Mouse (Mus musculus) CH12.LX (cell line): Measurements from ENCODE around the gene Smg6. TPM values are rescaled to one million over a fixed set of nuclear protein-coding genes. Genes with fewer than 3 reads are reported as not detected.

Experiments
- DNase-seq: peaks from one replicate; pipeline ENCODE4 v3.0.0-alpha.2; 2013; ENCODE audit errors: extremely low read depth
- H3K27ac ChIP-seq: 2 replicates; pipeline ENCODE4 v1.5.1; 2012; ENCODE audit warnings: low read depth, mild to moderate bottlenecking, control low read depth, moderate library complexity; ENCODE audit not compliant: insufficient read depth
- H3K27me3 ChIP-seq: replicated peaks from 2 replicates; pipeline ENCODE3; 2012; ENCODE audit warnings: inconsistent platforms
- H3K36me3 ChIP-seq, 2 experiments: replicated peaks in 1 of 2; 2 replicates each; pipeline versions ENCODE3 to v1.6.1; 2012; ENCODE audit warnings: inconsistent platforms in 1 of 2, low read length in 1 of 2, mild to moderate bottlenecking in 1 of 2, mixed read lengths in 1 of 2, moderate library complexity in 1 of 2; ENCODE audit not compliant: control insufficient read depth in 1 of 2, insufficient read depth in 1 of 2
- H3K4me1 ChIP-seq, 2 experiments: 2 replicates each; pipeline ENCODE4 v1.6.1; 2012; ENCODE audit warnings: inconsistent platforms in 1 of 2, moderate library complexity in 1 of 2; ENCODE audit not compliant: insufficient read depth in 2 of 2, control insufficient read depth in 1 of 2
- H3K4me2 ChIP-seq: 2 replicates; pipeline ENCODE4 v1.6.1; 2012; ENCODE audit warnings: low read depth, mild to moderate bottlenecking, control low read depth; ENCODE audit not compliant: poor library complexity, insufficient read depth, severe bottlenecking
- H3K4me3 ChIP-seq, 3 experiments: fragments of 150-350 bp in 1 of 3; sonication (generic) in 1 of 3; replicated peaks in 1 of 3; 2 replicates each; pipeline versions ENCODE3 to v1.5.1; 2011 to 2012; ENCODE audit warnings: low read depth in 2 of 3, low read length in 2 of 3, mild to moderate bottlenecking in 2 of 3, moderate library complexity in 2 of 3, control low read depth in 1 of 3, improper control_type of control experiment in 1 of 3, inconsistent platforms in 1 of 3, mixed read lengths in 1 of 3; ENCODE audit not compliant: poor library complexity in 1 of 3
- H3K79me2 ChIP-seq: replicated peaks from 2 replicates; pipeline ENCODE4 v1.6.1; 2012; ENCODE audit warnings: mild to moderate bottlenecking, moderate library complexity; ENCODE audit not compliant: control insufficient read depth, poor library complexity, insufficient read depth, severe bottlenecking; ENCODE audit errors: extremely low read depth
- H3K9ac ChIP-seq: 2 replicates; pipeline ENCODE4 v1.6.1; 2012; ENCODE audit warnings: low read depth, mild to moderate bottlenecking, control low read depth, moderate library complexity; ENCODE audit not compliant: insufficient read depth
- H3K9me3 ChIP-seq: replicated peaks from 2 replicates; pipeline ENCODE3; 2012; ENCODE audit warnings: low read length, inconsistent platforms, mixed read lengths
- BHLHE40 ChIP-seq: IDR thresholded peaks from 2 replicates; pipeline ENCODE4 v1.6.1; 2011; ENCODE audit warnings: mild to moderate bottlenecking, low read depth, low read length, improper control_type of control experiment
- CHD2 ChIP-seq: IDR thresholded peaks from 2 replicates; pipeline ENCODE4 v1.6.1; 2011; ENCODE audit warnings: low read length, improper control_type of control experiment
- CTCF ChIP-seq, 2 experiments: IDR thresholded peaks in 1 of 2; conservative IDR thresholded peaks in 1 of 2; 2 replicates each; pipeline ENCODE4 v1.5.1; 2011 to 2012; ENCODE audit warnings: low read depth in 2 of 2, low read length in 2 of 2, improper control_type of control experiment in 1 of 2, inconsistent platforms in 1 of 2, mild to moderate bottlenecking in 1 of 2, moderate library complexity in 1 of 2
- EP300 ChIP-seq: IDR thresholded peaks from 2 replicates; pipeline ENCODE4 v1.6.1; 2011; ENCODE audit warnings: low read length, improper control_type of control experiment
- ETS1 ChIP-seq: conservative IDR thresholded peaks from 2 replicates; pipeline ENCODE4 v1.6.1; 2012; ENCODE audit warnings: low read depth, mild to moderate bottlenecking, inconsistent platforms, low read length, improper control_type of control experiment, moderate library complexity
- GABPA ChIP-seq: IDR thresholded peaks from 2 replicates; pipeline ENCODE4 v1.6.1; 2012; ENCODE audit warnings: low read depth, low read length, improper control_type of control experiment, inconsistent platforms; ENCODE audit not compliant: insufficient replicate concordance
- IRF4 ChIP-seq: IDR thresholded peaks from 2 replicates; pipeline ENCODE4 v1.6.1; 2014; ENCODE audit warnings: low read depth, mild to moderate bottlenecking, inconsistent platforms, low read length, improper control_type of control experiment
- JUND ChIP-seq: conservative IDR thresholded peaks from 2 replicates; pipeline ENCODE4 v1.6.1; 2011; ENCODE audit warnings: low read depth, low read length, improper control_type of control experiment
- MAX ChIP-seq: IDR thresholded peaks from 2 replicates; pipeline ENCODE4 v1.6.1; 2011; ENCODE audit warnings: low read length, improper control_type of control experiment
- MAZ ChIP-seq: IDR thresholded peaks from 2 replicates; pipeline ENCODE4 v1.6.1; 2012; ENCODE audit warnings: low read depth, mild to moderate bottlenecking, inconsistent platforms, low read length, improper control_type of control experiment, moderate library complexity
- MXI1 ChIP-seq: IDR thresholded peaks from 2 replicates; pipeline ENCODE4 v1.6.1; 2011; ENCODE audit warnings: mild to moderate bottlenecking, low read depth, low read length, improper control_type of control experiment
- RCOR1 ChIP-seq: conservative IDR thresholded peaks from 2 replicates; pipeline ENCODE4 v1.6.1; 2012; ENCODE audit warnings: low read depth, mild to moderate bottlenecking, inconsistent platforms, low read length, improper control_type of control experiment
- SIN3A ChIP-seq: IDR thresholded peaks from 2 replicates; pipeline ENCODE4 v1.6.1; 2012; ENCODE audit warnings: low read length, improper control_type of control experiment, inconsistent platforms
- UBTF ChIP-seq: IDR thresholded peaks from 2 replicates; pipeline ENCODE4 v1.6.1; 2012; ENCODE audit warnings: low read depth, mild to moderate bottlenecking, inconsistent platforms, low read length, improper control_type of control experiment, moderate library complexity
- ZKSCAN1 ChIP-seq: IDR thresholded peaks from 2 replicates; pipeline ENCODE4 v1.6.1; 2012; ENCODE audit warnings: low read depth, inconsistent platforms, low read length, improper control_type of control experiment, borderline replicate concordance
- ZMIZ1 ChIP-seq: IDR thresholded peaks from 2 replicates; pipeline ENCODE4 v1.6.1; 2012; ENCODE audit warnings: low read depth, mild to moderate bottlenecking, inconsistent platforms, low read length, improper control_type of control experiment
- ZNF384 ChIP-seq: IDR thresholded peaks from 2 replicates; pipeline ENCODE4 v1.6.1; 2012; ENCODE audit warnings: low read depth, low read length, improper control_type of control experiment, inconsistent platforms
- dilution Hi-C: fragments of 300-500 bp; cut with MboI; formaldehyde crosslinking; loops from 2 replicates; pipeline ENCODE4 v1.14.3; 2020; ENCODE audit warnings: low sequenced_read_pairs; ENCODE audit not compliant: extremely low pct_unique_long_range_greater_than_20kb, extremely low pct_ligation_motif_present
- in situ Hi-C: fragments of 300-500 bp; cut with MboI; formaldehyde crosslinking; loops from 3 replicates; pipeline ENCODE4 v1.14.3; 2019; ENCODE audit warnings: low sequenced_read_pairs, low pct_ligation_motif_present, low pct_unique_long_range_greater_than_20kb, mixed read lengths
- polyA plus RNA-seq: library from polyadenylated mRNA; unstranded; fragments of >175 nt; gene quantifications from 2 replicates; pipeline ENCODE4 v1.2.1, GENCODE M21; 2012; ENCODE audit warnings: low read depth; ENCODE audit not compliant: insufficient read length
- total RNA-seq, 2 experiments: library from RNA; depleted of rRNA; stranded (reverse); fragments of 300-350 nt in 1 of 2; fragments of >200 nt in 1 of 2; gene quantifications; 2 replicates each; pipeline ENCODE4 v1.2.3; 2012 to 2014

Gene Smg6
- total and polyA plus RNA-seq, 3 experiments, result 9.0 to 18.5 (median 12.1) TPM

DNA sequence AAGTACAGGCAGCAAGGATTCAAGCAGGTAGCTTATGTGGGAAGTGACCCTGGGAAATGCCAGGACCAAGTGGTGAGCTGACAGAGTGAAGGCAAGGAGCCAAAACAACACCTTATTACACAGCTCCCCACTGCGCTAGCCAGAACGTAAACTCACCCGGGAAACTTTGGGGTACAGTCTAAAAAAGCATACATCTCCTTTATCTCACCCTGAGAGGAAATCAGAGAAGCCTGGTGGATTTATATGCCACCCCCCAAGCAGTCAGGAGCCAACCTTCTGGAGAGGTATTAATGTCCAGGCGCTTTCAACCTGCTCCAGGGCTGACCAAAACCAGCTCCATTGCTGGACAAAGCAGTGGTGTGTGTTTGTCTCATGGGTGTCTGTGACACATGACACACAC lies 278.3 kb downstream of the Smg6 start:
- Histone ChIP-seq H3K79me2 (no peaks in the 10 kb centered on the region), H3K9ac (no peak overlapping the region), H3K27ac (no peak overlapping the region), H3K36me3 (no peaks in the 10 kb centered on the region), H3K27me3 (peaks cover 31% of the 10 kb centered on the region), H3K4me2 (no peak overlapping the region), H3K4me1 (peaks cover 12 to 20% of the 10 kb centered on the region in 2 experiments), H3K9me3 (peaks cover 2% of the 10 kb centered on the region), H3K4me3 (no peak overlapping the region)
- in situ Hi-C loops (no loop called here), dilution Hi-C loops (no loop called here)
- no peak for DNase-seq
- TF ChIP-seq MAX (no peak), GABPA (no peak), CHD2 (no peak), ZNF384 (no peak), ETS1 (no peak), RCOR1 (no peak), CTCF (conservative IDR thresholded peaks at IDR 0.05 in 1 of 2, IDR thresholded peaks at IDR 0.05 in 1 of 2; ENCODE audit: low read depth in 2 of 2, low read length in 2 of 2) (no peak), ZKSCAN1 (no peak), MAZ (no peak), ZMIZ1 (no peak)

DNA sequence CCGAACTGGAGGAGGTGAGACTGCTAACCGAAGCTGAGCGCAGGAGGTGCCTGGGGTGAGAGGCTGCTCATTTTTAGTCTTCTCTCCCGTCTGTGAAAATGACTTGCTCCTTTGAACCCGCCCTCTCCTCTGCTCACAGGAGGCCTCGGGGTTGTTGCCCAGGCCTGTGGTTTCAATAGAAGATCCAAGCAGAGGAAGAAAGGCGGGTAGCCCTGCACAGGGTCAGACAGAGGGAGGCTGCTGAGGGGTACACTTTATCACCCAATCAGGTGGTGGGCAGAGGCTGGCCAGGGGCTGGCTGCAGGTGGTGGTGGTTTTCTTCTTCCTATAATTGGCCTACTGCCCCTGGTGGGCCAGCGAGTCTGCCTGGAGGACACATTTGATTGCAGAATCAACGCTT lies 278.8 kb downstream of the Smg6 start:
- H3K4me2 ChIP-seq, result no peak overlapping the region
- no peak overlapping the region for H3K4me3 ChIP-seq
- DNase-seq, result no peak
- in situ Hi-C loops, result no loop called here
- no peaks in the 10 kb centered on the region for H3K79me2 ChIP-seq
- peaks cover under 1% of the 10 kb centered on the region for H3K9me3 ChIP-seq
- TF ChIP-seq GABPA (no peak), MXI1 (no peak), SIN3A (no peak), JUND (no peak)
- dilution Hi-C loops, result no loop called here
- H3K4me1 ChIP-seq, result peaks cover 11 to 24% of the 10 kb centered on the region in 2 experiments
- H3K36me3 ChIP-seq, result no peaks in the 10 kb centered on the region
- H3K27me3 ChIP-seq, result peaks cover 29% of the 10 kb centered on the region
- H3K27ac ChIP-seq, result no peak overlapping the region
- no peak overlapping the region for H3K9ac ChIP-seq

DNA sequence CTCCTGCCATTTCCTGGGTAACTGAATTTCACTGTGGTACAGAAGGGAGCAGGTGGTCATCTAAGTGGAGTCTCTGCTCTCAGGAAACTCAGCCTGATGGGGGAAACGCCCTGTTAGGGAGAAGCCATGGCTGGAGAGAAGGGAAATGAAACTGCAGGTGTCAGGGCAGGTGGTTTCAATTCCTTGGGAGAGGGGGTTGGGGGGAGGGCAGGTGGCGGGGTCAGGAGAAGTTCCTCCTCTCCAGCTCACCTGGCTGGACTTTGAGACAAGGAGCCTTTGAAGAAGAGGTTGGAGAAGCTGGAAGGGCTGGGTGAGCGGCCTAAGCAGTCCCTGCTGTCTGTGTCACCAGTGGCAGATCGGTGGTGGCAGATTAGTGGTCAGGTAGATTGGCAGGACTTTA lies 280.7 kb downstream of the Smg6 start:
- no peak for DNase-seq
- Histone ChIP-seq H3K36me3 (no peaks in the 10 kb centered on the region), H3K9ac (no peak overlapping the region), H3K4me3 (no peak overlapping the region), H3K27ac (no peak overlapping the region), H3K79me2 (no peaks in the 10 kb centered on the region), H3K27me3 (peaks cover 13% of the 10 kb centered on the region), H3K4me2 (no peak overlapping the region), H3K4me1 (peaks cover 8 to 29% of the 10 kb centered on the region in 2 experiments), H3K9me3 (no peaks in the 10 kb centered on the region)
- dilution Hi-C loops (no loop called here), in situ Hi-C loops (no loop called here)
- TF ChIP-seq EP300 (peak; percentile 53; the same call in 1 of the 2 replicates), UBTF (no peak), JUND (no peak), IRF4 (peak; percentile 68; the same call in 1 of the 2 replicates), BHLHE40 (0 out of 2 replicates have a peak, but pooled peaks have one; percentile 7), CHD2 (0 out of 2 replicates have a peak, but pooled peaks have one; percentile 32)
